Mouse (Mus musculus) spleen, adult 2 months (tissue): ENCODE data around the gene Icmt.

Experiments
- CTCF ChIP-seq: fragments of 200-500 bp; IDR thresholded peaks from 2 replicates; pipeline ENCODE4 v1.5.1; 2011; ENCODE audit warnings: mild to moderate bottlenecking, inconsistent platforms; ENCODE audit not compliant: insufficient read depth, insufficient read length, insufficient replicate concordance; ENCODE audit errors: extremely low read depth
- POLR2A ChIP-seq: fragments of 200-500 bp; IDR thresholded peaks from 2 replicates; pipeline ENCODE4 v1.6.1; 2011; ENCODE audit warnings: low read depth, low read length, inconsistent platforms

- TF ChIP-seq CTCF = no peak
- no peak for TF ChIP-seq POLR2A
These were observed 43.7 kb downstream of the Icmt start for GRCm38 (mm10) chr4:152340584-152341284.
